Mouse (Mus musculus) forebrain, postnatal 0 days (tissue): ENCODE results near the gene Fbp1. TPM values are rescaled to one million over a fixed set of nuclear protein-coding genes. Genes with fewer than 3 reads are reported as not detected.

ENCODE experiments used
- ATAC-seq: fragments of 200-750 bp; cut with Nextera tagmentation; 2 replicates; pipeline ENCODE4 v1.8.0; 2017; ENCODE audit warnings: mild to moderate bottlenecking, moderate library complexity
- DNase-seq: peaks from one replicate; pipeline ENCODE4 v3.0.0-alpha.2; 2015
- H3K27ac ChIP-seq: fragments of 300-500 bp; sonication (generic); 2 replicates; pipeline ENCODE4 v1.5.1; 2014; ENCODE audit warnings: low read depth, mild to moderate bottlenecking, antibody characterized with exemption, low read length, moderate library complexity, mixed read lengths
- H3K27me3 ChIP-seq: fragments of 300-500 bp; sonication (generic); 2 replicates; pipeline ENCODE4 v1.6.1; 2014; ENCODE audit warnings: mild to moderate bottlenecking, low read length, mixed read lengths; ENCODE audit not compliant: insufficient read depth
- H3K36me3 ChIP-seq: fragments of 300-500 bp; sonication (generic); 2 replicates; pipeline ENCODE4 v1.6.1; 2014; ENCODE audit warnings: mild to moderate bottlenecking, moderate library complexity; ENCODE audit not compliant: insufficient read depth
- H3K4me1 ChIP-seq: fragments of 300-500 bp; sonication (generic); 2 replicates; pipeline ENCODE4 v1.6.1; 2014; ENCODE audit warnings: antibody characterized with exemption; ENCODE audit not compliant: insufficient read depth
- H3K4me2 ChIP-seq: fragments of 300-500 bp; sonication (generic); 2 replicates; pipeline ENCODE4 v1.6.1; 2014; ENCODE audit warnings: low read depth, mild to moderate bottlenecking, moderate library complexity
- H3K4me3 ChIP-seq: fragments of 300-500 bp; sonication (generic); 2 replicates; pipeline ENCODE4 v1.5.1; 2014; ENCODE audit warnings: low read depth, low read length, mixed read lengths
- H3K9ac ChIP-seq: fragments of 300-500 bp; sonication (generic); 2 replicates; pipeline ENCODE4 v1.6.1; 2014; ENCODE audit warnings: mild to moderate bottlenecking
- H3K9me3 ChIP-seq: fragments of 300-500 bp; sonication (generic); 2 replicates; pipeline ENCODE4 v1.6.1; 2016; ENCODE audit warnings: low read length
- CTCF ChIP-seq: sonication (generic); IDR thresholded peaks from 2 replicates; pipeline ENCODE4 v1.5.1; 2016; ENCODE audit warnings: antibody characterized with exemption, control low read depth, low read depth
- WGBS: fragments of 180-500 bp; shearing (Covaris S2); extraction: QIAGEN DNeasy Blood & Tissue Kit; methylation state at CpG from one replicate; pipeline ENCODE4 v1.1.7; 2014; 5-methylcytosine and 5-hydroxymethylcytosine counted together
- polyA plus RNA-seq: library from polyadenylated mRNA; unstranded; fragments of >200 nt; fragmentation: Nextera tagmentation; extraction: Ambion mirVana; gene quantifications from 2 replicates; pipeline ENCODE4 v1.2.1, GENCODE M21; 2015
- total RNA-seq: library from RNA; depleted of rRNA; stranded (reverse); fragments of >200 nt; gene quantifications from 2 replicates; pipeline ENCODE4 v1.2.3, GENCODE M21; 2014

Gene Fbp1
- total and polyA plus RNA-seq, 2 experiments from 2014 or later = 0.21 TPM; not detected in 1

- no peak for ATAC-seq
- no peaks in the 10 kb centered on the region for H3K9me3 ChIP-seq
- no peak overlapping the region for H3K4me3 ChIP-seq
- no peak for DNase-seq
- no peak overlapping the region for H3K4me2 ChIP-seq
- no peak overlapping the region for H3K9ac ChIP-seq
- no peak for TF ChIP-seq CTCF
- 93% methylated on average over 9 of the region's 9 CpGs for WGBS
- no peak overlapping the region for H3K27ac ChIP-seq
- peaks cover 16% of the 10 kb centered on the region; the same call in 1 of the 2 replicates for H3K27me3 ChIP-seq
- no peaks in the 10 kb centered on the region for H3K36me3 ChIP-seq
- H3K4me1 ChIP-seq = no peaks in the 10 kb centered on the region
Measured at GRCm38 (mm10) chr13:62883925-62884324, 4.2 kb downstream of the Fbp1 start.

GRCm38 (mm10) chr13:62883436-62883835 is 4.6 kb downstream of the Fbp1 start:
- H3K9ac ChIP-seq = no peak overlapping the region
- DNase-seq (no peak), ATAC-seq (no peak)
- peaks cover 16% of the 10 kb centered on the region; the same call in 1 of the 2 replicates for H3K27me3 ChIP-seq
- no peak overlapping the region for H3K27ac ChIP-seq
- TF ChIP-seq CTCF = no peak
- no peaks in the 10 kb centered on the region for H3K9me3 ChIP-seq
- no peak overlapping the region for H3K4me2 ChIP-seq
- H3K36me3 ChIP-seq = no peaks in the 10 kb centered on the region
- H3K4me1 ChIP-seq = no peaks in the 10 kb centered on the region
- WGBS = 66% methylated on average over 2 of the region's 2 CpGs
- no peak overlapping the region for H3K4me3 ChIP-seq

DNA sequence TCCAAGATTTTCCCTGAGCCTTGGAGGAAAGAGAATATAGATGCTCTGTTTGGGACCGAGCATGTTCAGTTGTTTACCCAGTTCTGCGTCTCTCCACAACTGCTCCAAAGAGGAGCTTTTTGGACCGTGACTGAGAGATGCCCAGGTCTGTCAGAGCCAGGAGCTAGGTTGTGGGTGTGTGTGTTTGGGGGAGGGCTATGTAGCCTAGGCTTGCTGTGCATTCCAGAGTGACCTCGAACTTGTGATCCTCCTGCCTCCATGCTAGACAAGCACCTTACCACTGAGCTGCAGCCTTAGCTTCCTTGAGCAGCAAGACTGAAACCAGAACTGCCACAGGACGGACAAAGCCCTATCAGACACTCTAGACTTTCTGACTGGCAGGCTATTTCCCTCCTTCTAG is 5.2 kb downstream of the Fbp1 start:
- 85% methylated on average over 5 of the region's 5 CpGs for WGBS
- H3K27me3 ChIP-seq = peaks cover 11% of the 10 kb centered on the region; the same call in 1 of the 2 replicates
- no peak overlapping the region for H3K9ac ChIP-seq
- no peaks in the 10 kb centered on the region for H3K36me3 ChIP-seq
- H3K4me1 ChIP-seq = no peaks in the 10 kb centered on the region
- no peak overlapping the region for H3K4me3 ChIP-seq
- no peak for TF ChIP-seq CTCF
- ATAC-seq = no peak
- no peaks in the 10 kb centered on the region for H3K9me3 ChIP-seq
- DNase-seq = no peak
- no peak overlapping the region for H3K27ac ChIP-seq
- H3K4me2 ChIP-seq = no peak overlapping the region

DNA sequence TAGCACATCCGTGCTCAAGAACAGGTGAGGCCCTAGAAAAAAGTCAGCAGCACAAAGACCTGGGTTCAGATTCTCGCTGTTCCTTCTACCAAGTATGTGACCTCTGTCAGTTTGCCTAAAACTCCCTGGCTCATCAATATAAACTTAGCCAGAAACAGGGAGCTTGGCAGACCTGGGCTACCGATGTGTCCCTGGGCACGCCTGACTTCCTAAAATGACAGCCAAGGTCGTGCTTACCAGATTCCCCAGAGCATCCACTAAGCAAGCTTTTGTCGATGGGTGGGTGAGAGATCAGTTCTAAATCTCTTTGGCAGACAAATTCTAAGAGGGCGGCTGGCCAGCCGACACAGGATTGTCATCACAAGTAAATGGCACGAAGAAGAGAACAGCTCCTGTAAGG is 6.7 kb downstream of the Fbp1 start:
- no peak overlapping the region for H3K9ac ChIP-seq
- TF ChIP-seq CTCF = no peak
- DNase-seq (no peak), ATAC-seq (no peak)
- WGBS = 83% methylated on average over 9 of the region's 9 CpGs
- H3K4me2 ChIP-seq = no peak overlapping the region
- no peaks in the 10 kb centered on the region for H3K9me3 ChIP-seq
- no peak overlapping the region for H3K4me3 ChIP-seq
- H3K27ac ChIP-seq = no peak overlapping the region
- H3K36me3 ChIP-seq = no peaks in the 10 kb centered on the region
- no peaks in the 10 kb centered on the region for H3K4me1 ChIP-seq
- H3K27me3 ChIP-seq = peaks cover 2% of the 10 kb centered on the region; the same call in 1 of the 2 replicates

- no peaks in the 10 kb centered on the region for H3K27me3 ChIP-seq
- H3K9ac ChIP-seq = no peak overlapping the region
- no peak overlapping the region for H3K4me2 ChIP-seq
- no peak overlapping the region for H3K27ac ChIP-seq
- no peak for ATAC-seq
- no peaks in the 10 kb centered on the region for H3K9me3 ChIP-seq
- TF ChIP-seq CTCF = no peak
- no peaks in the 10 kb centered on the region for H3K36me3 ChIP-seq
- no peak overlapping the region for H3K4me3 ChIP-seq
- DNase-seq = no peak
- H3K4me1 ChIP-seq = no peaks in the 10 kb centered on the region
- 30% methylated on average over 8 of the region's 8 CpGs for WGBS
Measured at GRCm38 (mm10) chr13:62879831-62880615, 8.1 kb downstream of the Fbp1 start.

GRCm38 (mm10) chr13:62879411-62879810 is 8.7 kb downstream of the Fbp1 start:
- Histone ChIP-seq H3K27ac (no peak overlapping the region), H3K9me3 (no peaks in the 10 kb centered on the region), H3K4me3 (no peak overlapping the region), H3K4me1 (no peaks in the 10 kb centered on the region), H3K27me3 (no peaks in the 10 kb centered on the region), H3K4me2 (no peak overlapping the region), H3K9ac (no peak overlapping the region), H3K36me3 (no peaks in the 10 kb centered on the region)
- no peak for ATAC-seq
- no peak for TF ChIP-seq CTCF
- no peak for DNase-seq
- 27% methylated on average over 6 of the region's 6 CpGs for whole genome bisulfite sequencing

GRCm38 (mm10) chr13:62877247-62877646 is 10.8 kb downstream of the Fbp1 start:
- Histone ChIP-seq H3K9ac (no peak overlapping the region), H3K4me3 (no peak overlapping the region), H3K9me3 (no peaks in the 10 kb centered on the region), H3K4me1 (no peaks in the 10 kb centered on the region), H3K36me3 (no peaks in the 10 kb centered on the region), H3K27me3 (no peaks in the 10 kb centered on the region), H3K4me2 (no peak overlapping the region), H3K27ac (no peak overlapping the region)
- TF ChIP-seq CTCF = no peak
- DNase-seq (no peak), ATAC-seq (no peak)
- 10% methylated on average over 5 of the region's 5 CpGs for WGBS
